Mouse (Mus musculus): ENCODE results near the gene Eftud2.

- no peak for TF ChIP-seq CTCF (conservative IDR thresholded peaks at IDR 0.05; ENCODE audit: insufficient read depth, insufficient read length, low read depth, low read length)
- no peak for TF ChIP-seq POLR2A (IDR thresholded peaks at IDR 0.05; ENCODE audit: low read depth, low read length)
Measured at GRCm38 (mm10) chr11:102834219-102834618, 46.6 kb downstream of the Eftud2 start.
